Mouse (Mus musculus): ENCODE results near the gene Ell3. TPM values are rescaled to one million over a fixed set of nuclear protein-coding genes. Genes with fewer than 3 reads are reported as not detected.

Gene Ell3
- total and polyA plus RNA-seq, 2 experiments: 2.2 to 6.0 TPM

GRCm38 (mm10) chr2:121416356-121416755, 27.7 kb downstream of the Ell3 start:
- Histone ChIP-seq H3K79me2 (ENCODE audit: control insufficient read depth, insufficient read depth, low read length) (peaks cover 34% of the 10 kb centered on the region), H3K27me3 (ENCODE audit: control insufficient read depth, insufficient read depth, low read length) (no peaks in the 10 kb centered on the region), H3K9ac (ENCODE audit: low read depth, low read length) (peak overlapping the region; percentile 21; the same call in 1 of the 2 replicates), H3K27ac (replicated peaks; ENCODE audit: insufficient read depth, low read depth, low read length) (no peak overlapping the region), H3K4me3 (ENCODE audit: insufficient read depth, low read depth, low read length) (peak overlapping the region; percentile 37), H3K4me1 (ENCODE audit: control insufficient read depth, insufficient read depth, low read length) (peaks cover 23% of the 10 kb centered on the region), H3K36me3 (ENCODE audit: control insufficient read depth, insufficient read depth, low read length) (peaks cover 33% of the 10 kb centered on the region)
- TF ChIP-seq POLR2A (IDR thresholded peaks at IDR 0.05; ENCODE audit: extremely low read depth, insufficient read depth, low read length) (no peak), CTCF (IDR thresholded peaks at IDR 0.05; ENCODE audit: low read depth, low read length) (no peak)
- peak; percentile 39 for DNase-seq (ENCODE audit: extremely low read depth, low read depth, low spot score)
- WGBS: 59% methylated on average over 6 of the region's 6 CpGs

- WGBS: 27% methylated on average over 3 of the region's 3 CpGs
- Histone ChIP-seq H3K4me1 (ENCODE audit: control insufficient read depth, insufficient read depth, low read length) (peaks cover 23% of the 10 kb centered on the region), H3K27me3 (ENCODE audit: control insufficient read depth, insufficient read depth, low read length) (no peaks in the 10 kb centered on the region), H3K79me2 (ENCODE audit: control insufficient read depth, insufficient read depth, low read length) (peaks cover 32% of the 10 kb centered on the region), H3K36me3 (ENCODE audit: control insufficient read depth, insufficient read depth, low read length) (peaks cover 31% of the 10 kb centered on the region), H3K27ac (replicated peaks; ENCODE audit: insufficient read depth, low read depth, low read length) (no peak overlapping the region), H3K4me3 (ENCODE audit: insufficient read depth, low read depth, low read length) (peak overlapping the region; percentile 59; the same call in 1 of the 2 replicates), H3K9ac (ENCODE audit: low read depth, low read length) (0 out of 2 replicates have a peak overlapping the region, but pooled peaks have one; percentile 24)
- peak; percentile 20 for DNase-seq (ENCODE audit: extremely low read depth, low read depth, low spot score)
- TF ChIP-seq CTCF (IDR thresholded peaks at IDR 0.05; ENCODE audit: low read depth, low read length): no peak
- no peak for TF ChIP-seq POLR2A (IDR thresholded peaks at IDR 0.05; ENCODE audit: extremely low read depth, insufficient read depth, low read length)
These were observed 28.5 kb downstream of the Ell3 start for GRCm38 (mm10) chr2:121415591-121415990.

GRCm38 (mm10) chr2:121415103-121415502, 29.0 kb downstream of the Ell3 start:
- H3K4me1 ChIP-seq (ENCODE audit: control insufficient read depth, insufficient read depth, low read length): peaks cover 23% of the 10 kb centered on the region
- WGBS: 7% methylated on average over 3 of the region's 3 CpGs
- H3K27me3 ChIP-seq (ENCODE audit: control insufficient read depth, insufficient read depth, low read length): no peaks in the 10 kb centered on the region
- H3K36me3 ChIP-seq (ENCODE audit: control insufficient read depth, insufficient read depth, low read length): peaks cover 31% of the 10 kb centered on the region
- peaks cover 30% of the 10 kb centered on the region for H3K79me2 ChIP-seq (ENCODE audit: control insufficient read depth, insufficient read depth, low read length)
- peak; percentile 50 for DNase-seq (ENCODE audit: extremely low read depth, low read depth, low spot score)
- H3K4me3 ChIP-seq (ENCODE audit: insufficient read depth, low read depth, low read length): peak overlapping the region; percentile 59; the same call in 1 of the 2 replicates
- TF ChIP-seq CTCF (IDR thresholded peaks at IDR 0.05; ENCODE audit: low read depth, low read length) (no peak), POLR2A (IDR thresholded peaks at IDR 0.05; ENCODE audit: extremely low read depth, insufficient read depth, low read length) (no peak)
- H3K27ac ChIP-seq (replicated peaks; ENCODE audit: insufficient read depth, low read depth, low read length): no peak overlapping the region
- peak overlapping the region; percentile 39 for H3K9ac ChIP-seq (ENCODE audit: low read depth, low read length)

- H3K79me2 ChIP-seq (ENCODE audit: control insufficient read depth, insufficient read depth, low read length): peaks cover 26% of the 10 kb centered on the region
- H3K4me1 ChIP-seq (ENCODE audit: control insufficient read depth, insufficient read depth, low read length): peaks cover 20% of the 10 kb centered on the region
- peak overlapping the region; percentile 96 for H3K4me3 ChIP-seq (ENCODE audit: insufficient read depth, low read depth, low read length)
- DNase-seq (ENCODE audit: extremely low read depth, low read depth, low spot score): peak; percentile 57
- H3K27me3 ChIP-seq (ENCODE audit: control insufficient read depth, insufficient read depth, low read length): no peaks in the 10 kb centered on the region
- peaks cover 26% of the 10 kb centered on the region for H3K36me3 ChIP-seq (ENCODE audit: control insufficient read depth, insufficient read depth, low read length)
- under 1% methylated on average over 32 of the region's 32 CpGs for WGBS
- H3K27ac ChIP-seq (replicated peaks; ENCODE audit: insufficient read depth, low read depth, low read length): peak overlapping the region; percentile 95
- peak overlapping the region; percentile 99 for H3K9ac ChIP-seq (ENCODE audit: low read depth, low read length)
- TF ChIP-seq CTCF (IDR thresholded peaks at IDR 0.05; ENCODE audit: low read depth, low read length) (no peak), POLR2A (IDR thresholded peaks at IDR 0.05; ENCODE audit: extremely low read depth, insufficient read depth, low read length) (no peak)
These were observed 29.9 kb downstream of the Ell3 start for GRCm38 (mm10) chr2:121414139-121414685.

GRCm38 (mm10) chr2:121413387-121414042, 30.6 kb downstream of the Ell3 start, which contains the start of the genes Pdia3 and Catsper2:
Pdia3 (plus strand) TSS chr2:121413775.
Catsper2 (minus strand) TSS chr2:121413792.
- H3K4me3 ChIP-seq (ENCODE audit: insufficient read depth, low read depth, low read length): peak within 1 kb of the TSS; percentile 96
- peak within 1 kb of the TSS; percentile 95 for H3K27ac ChIP-seq (replicated peaks; ENCODE audit: insufficient read depth, low read depth, low read length)
- peaks cover 20% of the 10 kb centered on the region for H3K79me2 ChIP-seq (ENCODE audit: control insufficient read depth, insufficient read depth, low read length)
- peak; percentile 83 for DNase-seq (ENCODE audit: extremely low read depth, low read depth, low spot score)
- peak within 1 kb of the TSS; percentile 99 for H3K9ac ChIP-seq (ENCODE audit: low read depth, low read length)
- WGBS: under 1% methylated on average over 68 of the region's 68 CpGs
- peaks cover 19% of the 10 kb centered on the region for H3K36me3 ChIP-seq (ENCODE audit: control insufficient read depth, insufficient read depth, low read length)
- H3K4me1 ChIP-seq (ENCODE audit: control insufficient read depth, insufficient read depth, low read length): peaks cover 20% of the 10 kb centered on the region
- TF ChIP-seq CTCF (IDR thresholded peaks at IDR 0.05; ENCODE audit: low read depth, low read length) (peak; percentile 19; the same call in 1 of the 2 replicates), POLR2A (IDR thresholded peaks at IDR 0.05; ENCODE audit: extremely low read depth, insufficient read depth, low read length) (peak; percentile 95)
- H3K27me3 ChIP-seq (ENCODE audit: control insufficient read depth, insufficient read depth, low read length): no peaks in the 10 kb centered on the region

All from liver, adult 2 months (tissue).